Mouse (Mus musculus) spleen, adult 2 months (tissue): Measurements from ENCODE around the gene Psd.

Experiments
- CTCF ChIP-seq: fragments of 200-500 bp; IDR thresholded peaks from 2 replicates; pipeline ENCODE4 v1.5.1; 2011; ENCODE audit warnings: mild to moderate bottlenecking, inconsistent platforms; ENCODE audit not compliant: insufficient read depth, insufficient read length, insufficient replicate concordance; ENCODE audit errors: extremely low read depth
- POLR2A ChIP-seq: fragments of 200-500 bp; IDR thresholded peaks from 2 replicates; pipeline ENCODE4 v1.6.1; 2011; ENCODE audit warnings: low read depth, low read length, inconsistent platforms

GRCm38 (mm10) chr19:46310312-46310865 is 16.6 kb downstream of the Psd start:
- no peak for TF ChIP-seq CTCF
- TF ChIP-seq POLR2A, result no peak
